Mouse (Mus musculus) forelimb bud, embryonic 11.5 days (tissue): ENCODE data around the gene Atg4d.
"Not testable (repeated sequence)": the region's sequence is repeated elsewhere in the genome, so short reads cannot be mapped to it uniquely, and the experiment has no call there.

ENCODE experiments used
- DNase-seq: peaks from one replicate; pipeline ENCODE4 v3.0.0-alpha.2; 2012; ENCODE audit warnings: low read depth, low spot score

Gene Atg4d

GRCm38 (mm10) chr9:21274336-21274735 is 9.2 kb downstream of the Atg4d start:
- no peak for DNase-seq

DNA sequence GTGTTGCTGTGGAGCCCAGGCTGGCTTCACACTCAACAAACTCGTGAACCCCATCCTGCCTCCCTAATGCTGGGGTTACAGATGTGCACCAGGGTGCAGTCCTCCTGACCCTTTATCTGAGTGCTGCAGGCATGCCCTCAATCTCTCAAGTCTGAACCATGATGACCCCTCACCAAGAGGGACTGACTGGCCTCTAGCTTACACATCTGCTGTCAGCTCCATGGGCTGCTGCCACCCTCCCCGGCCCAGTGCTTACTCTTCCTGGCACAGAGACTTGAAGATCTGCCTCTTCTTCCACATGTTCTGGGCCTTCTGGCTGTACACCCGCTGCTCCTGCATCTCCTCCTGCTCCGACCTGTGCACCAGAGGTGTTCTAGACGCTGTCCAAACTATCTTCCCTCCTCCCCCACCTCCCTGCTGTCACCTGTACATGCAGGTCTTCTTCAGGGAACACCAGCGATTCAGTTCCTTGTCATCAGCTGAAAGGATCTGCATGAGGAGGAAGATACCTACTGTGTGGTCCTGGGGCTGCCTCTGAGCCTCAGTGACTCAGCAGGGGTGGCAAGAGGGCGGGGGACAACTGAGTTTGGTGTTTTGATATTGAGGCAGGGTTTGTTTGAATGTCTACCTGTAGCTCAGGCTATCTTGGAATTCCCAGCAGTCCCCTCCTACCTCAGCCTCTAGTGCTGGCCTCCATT is 10.1 kb downstream of the Atg4d start:
- DNase-seq = no peak

DNA sequence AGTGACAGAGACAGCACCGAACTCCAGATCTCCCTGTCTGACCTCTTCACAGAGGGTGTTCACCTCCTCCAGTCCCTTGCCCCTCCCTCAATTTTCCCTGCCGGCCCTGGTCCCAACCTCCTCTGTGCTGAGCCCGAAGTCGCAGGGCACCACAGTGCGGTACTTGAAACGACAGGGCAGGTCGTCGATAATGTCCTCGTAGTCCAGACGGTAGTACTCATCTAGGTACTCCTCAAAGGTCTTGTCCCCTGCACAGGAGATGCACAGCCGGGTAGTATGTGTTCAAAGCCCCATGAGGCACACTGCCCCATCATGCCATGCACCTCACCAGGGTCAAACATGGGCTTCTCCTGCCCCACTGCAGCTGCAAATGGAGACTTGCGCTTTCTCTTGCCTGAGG is 10.6 kb downstream of the Atg4d start:
- DNase-seq = no peak

GRCm38 (mm10) chr9:21276307-21276706 is 11.2 kb downstream of the Atg4d start:
- no peak for DNase-seq

DNA sequence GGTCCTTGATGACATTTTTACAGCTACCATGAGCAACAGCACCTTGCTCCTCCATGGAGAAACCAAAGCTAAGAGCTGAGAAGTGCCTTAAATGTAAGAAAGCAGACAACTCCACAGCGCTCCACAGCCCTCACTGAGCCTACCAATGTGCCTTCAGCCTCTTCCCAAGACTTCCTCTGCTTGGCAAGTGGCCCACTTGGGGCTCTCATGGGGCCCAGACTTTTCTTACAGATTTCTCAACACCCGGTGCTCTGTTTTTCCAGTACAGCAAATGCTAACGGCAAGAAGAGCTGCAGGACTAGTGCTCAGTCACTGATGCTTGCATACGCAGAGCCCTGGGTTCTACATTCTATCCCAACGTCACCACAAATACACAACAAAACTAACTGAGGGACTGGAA is 12.7 kb downstream of the Atg4d start:
- no peak for DNase-seq

DNA sequence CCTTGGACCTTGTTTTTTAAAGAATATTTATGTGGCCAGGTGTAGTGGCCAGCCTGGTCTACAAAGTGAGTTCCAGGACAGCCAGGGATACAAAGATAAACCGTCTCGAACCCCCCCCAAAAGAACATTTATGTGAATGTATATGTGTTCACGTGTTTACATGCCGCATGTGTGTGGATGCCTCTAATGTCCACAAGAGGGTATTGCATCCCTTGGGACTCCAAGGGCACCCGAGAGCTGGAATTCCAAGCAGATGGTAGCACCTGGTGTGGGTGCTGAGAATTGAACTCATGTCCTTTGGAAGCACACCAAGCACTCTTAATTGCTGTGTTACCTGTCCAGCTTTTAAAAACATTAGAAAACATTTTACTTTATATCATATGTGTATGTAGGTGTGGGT is 18.5 kb downstream of the Atg4d start:
- no peak for DNase-seq

- no peak for DNase-seq
These were observed 18.9 kb downstream of the Atg4d start for GRCm38 (mm10) chr9:21283994-21284393.

GRCm38 (mm10) chr9:21286753-21287152 is 21.7 kb downstream of the Atg4d start:
- DNase-seq = no peak

DNA sequence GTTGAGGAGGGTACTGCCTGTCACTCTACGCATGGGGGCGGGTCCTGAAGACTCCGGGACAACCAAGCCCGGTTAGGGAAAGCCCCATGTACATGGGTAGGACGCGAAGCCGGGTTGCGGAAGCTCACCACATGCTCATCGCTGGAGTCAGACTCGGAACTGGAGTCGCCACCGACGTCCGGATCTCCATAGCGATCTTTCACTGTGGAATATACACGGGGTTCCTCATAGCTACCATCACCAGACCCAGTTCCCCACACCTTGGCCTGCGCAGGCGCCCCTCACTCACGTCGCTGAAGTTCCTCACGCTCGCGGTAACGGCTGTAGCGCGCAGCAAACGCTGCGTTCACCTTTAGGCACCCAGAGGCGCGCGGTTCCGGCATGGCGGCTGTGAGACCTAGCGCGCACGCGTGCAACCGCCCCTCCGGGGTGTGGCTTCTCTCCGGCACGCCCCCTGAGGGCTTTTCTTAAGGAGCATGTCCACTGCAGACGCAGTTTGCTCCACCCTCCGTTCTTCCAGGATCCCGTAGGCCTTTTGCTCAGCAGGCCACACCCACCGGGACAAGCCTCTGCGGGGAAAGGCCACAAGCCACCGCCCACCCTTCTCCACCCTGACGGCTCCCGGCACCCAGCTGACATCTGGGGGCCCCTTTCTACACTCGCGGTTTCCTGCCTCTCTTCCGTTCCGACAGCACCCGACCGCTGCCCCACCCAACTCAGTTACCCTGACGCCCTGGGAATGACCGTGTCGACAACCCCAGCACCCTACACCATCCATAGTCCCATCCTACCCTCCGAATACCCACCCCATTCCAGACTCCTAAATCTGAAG is 22.7 kb downstream of the Atg4d start, which contains the start of gene Kri1:
Kri1 (minus strand) TSS at position 399 of the 832 bp plus-strand sequence.
- peak; percentile 97 for DNase-seq

DNA sequence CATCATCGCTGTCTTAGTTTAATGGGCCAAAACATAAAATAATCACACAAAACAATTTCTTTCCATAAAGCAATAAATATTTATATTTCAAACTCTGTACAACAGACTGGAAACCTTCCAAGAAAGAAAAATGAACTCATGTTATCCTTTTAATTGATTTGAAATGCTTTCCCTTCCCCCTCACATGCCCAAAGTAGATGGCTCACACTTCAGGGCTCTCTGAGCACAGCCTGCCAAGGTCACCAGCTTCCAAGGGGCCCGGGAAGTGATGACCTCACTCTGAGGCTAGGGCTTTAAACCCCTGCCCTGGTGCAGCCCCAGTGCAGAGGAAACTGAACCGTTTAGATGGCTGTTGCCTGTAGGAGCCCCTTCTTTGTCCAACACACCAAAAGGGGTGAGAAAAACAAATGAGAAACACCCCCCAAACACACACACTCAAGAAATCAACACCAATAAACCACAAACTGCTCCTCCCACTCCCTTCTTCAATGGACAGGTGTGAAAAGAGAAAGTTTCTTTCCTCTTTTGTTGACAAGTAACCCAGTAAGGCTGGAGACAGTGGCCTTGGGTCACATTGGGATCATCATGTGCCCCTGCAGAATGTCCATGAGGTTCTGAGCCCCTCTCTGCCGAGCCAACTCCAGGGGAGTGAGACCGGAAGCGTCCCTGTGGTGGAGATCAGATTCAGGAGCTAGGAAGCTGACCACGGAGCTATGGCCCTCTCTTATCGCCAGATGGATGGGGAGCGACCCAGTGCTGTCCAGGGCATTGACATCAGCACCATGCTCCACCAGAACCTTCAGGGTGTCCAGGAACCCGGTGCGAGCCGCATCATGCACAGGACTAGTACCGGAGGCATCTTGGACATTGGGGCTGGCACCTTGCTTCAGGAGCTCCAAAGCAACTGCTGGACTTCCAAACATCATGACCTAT is 23.6 kb downstream of the Atg4d start:
- no peak for DNase-seq

GRCm38 (mm10) chr9:21289337-21289671 is 24.2 kb downstream of the Atg4d start:
- DNase-seq = no peak

GRCm38 (mm10) chr9:21290589-21290988 is 25.5 kb downstream of the Atg4d start:
- DNase-seq = no peak

DNA sequence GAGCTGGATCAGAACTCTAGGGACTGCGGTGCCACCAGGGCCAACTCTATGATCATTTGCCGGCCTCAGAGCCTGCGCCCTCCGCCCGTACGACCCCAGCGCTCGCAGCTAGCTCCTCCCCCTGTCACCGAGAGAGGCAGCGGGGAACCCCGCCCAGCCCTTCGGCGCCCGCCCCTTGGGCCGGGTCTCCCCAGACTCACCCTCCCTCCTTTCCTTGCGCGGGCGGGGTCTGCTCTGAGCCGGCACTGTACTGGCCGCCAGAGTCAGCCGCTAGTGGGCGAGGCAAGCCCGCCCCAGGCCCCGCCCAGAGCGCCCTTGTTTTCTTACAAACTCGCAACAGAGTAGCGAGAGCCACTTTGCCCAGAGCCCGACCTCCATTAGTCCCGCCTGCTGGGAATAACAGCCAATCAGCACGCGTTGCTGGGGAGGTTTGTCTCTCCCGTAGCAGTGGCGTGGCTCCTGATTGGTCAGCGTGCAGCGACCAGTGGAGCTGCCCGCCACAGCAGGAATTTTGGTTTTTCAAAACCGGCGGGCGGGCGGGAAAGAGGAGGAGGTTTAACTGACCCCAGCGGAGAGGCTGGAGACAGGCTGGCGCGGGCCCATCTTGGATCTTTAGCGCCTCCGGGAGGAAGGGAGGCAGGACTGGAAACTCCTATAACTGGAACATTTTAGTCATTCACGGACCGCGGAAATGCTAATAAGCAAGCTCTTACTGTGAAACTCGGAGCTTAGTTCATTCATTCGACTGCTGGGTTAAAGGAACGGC is 26.1 kb downstream of the Atg4d start, which contains the start of gene Cdkn2d:
Cdkn2d (minus strand) TSS at position 386 of the 766 bp plus-strand sequence.
- peak; percentile 100 for DNase-seq

GRCm38 (mm10) chr9:21291868-21292267 is 26.8 kb downstream of the Atg4d start:
- not testable (repeated sequence) for DNase-seq

- no peak for DNase-seq
These were observed 27.2 kb downstream of the Atg4d start for GRCm38 (mm10) chr9:21292271-21292670.

GRCm38 (mm10) chr9:21299014-21299413 is 33.9 kb downstream of the Atg4d start:
- no peak for DNase-seq

DNA sequence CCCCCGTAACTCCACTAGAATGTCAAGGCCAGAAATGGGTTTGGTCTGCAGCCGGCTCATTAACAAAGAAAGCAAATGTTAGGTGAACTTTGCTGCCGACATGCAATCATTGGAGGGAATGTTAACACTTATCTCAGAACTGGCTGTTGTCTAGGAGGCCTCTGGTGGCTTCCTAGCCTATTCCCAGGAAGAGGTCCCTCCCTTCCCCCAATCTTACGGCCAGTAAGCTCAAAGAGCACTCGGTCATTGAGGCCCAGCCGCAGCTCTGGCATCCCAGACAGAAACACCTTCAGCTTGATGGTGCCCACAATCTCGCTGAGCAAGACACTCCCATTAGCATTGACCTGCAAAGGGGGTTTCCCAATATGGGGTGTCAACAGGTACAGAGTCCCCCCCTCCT is 40.0 kb downstream of the Atg4d start:
- DNase-seq = no peak

- DNase-seq = no peak
These were observed 44.2 kb downstream of the Atg4d start for GRCm38 (mm10) chr9:21309150-21309741.

GRCm38 (mm10) chr9:21311695-21312094 is 46.6 kb downstream of the Atg4d start:
- no peak for DNase-seq

DNA sequence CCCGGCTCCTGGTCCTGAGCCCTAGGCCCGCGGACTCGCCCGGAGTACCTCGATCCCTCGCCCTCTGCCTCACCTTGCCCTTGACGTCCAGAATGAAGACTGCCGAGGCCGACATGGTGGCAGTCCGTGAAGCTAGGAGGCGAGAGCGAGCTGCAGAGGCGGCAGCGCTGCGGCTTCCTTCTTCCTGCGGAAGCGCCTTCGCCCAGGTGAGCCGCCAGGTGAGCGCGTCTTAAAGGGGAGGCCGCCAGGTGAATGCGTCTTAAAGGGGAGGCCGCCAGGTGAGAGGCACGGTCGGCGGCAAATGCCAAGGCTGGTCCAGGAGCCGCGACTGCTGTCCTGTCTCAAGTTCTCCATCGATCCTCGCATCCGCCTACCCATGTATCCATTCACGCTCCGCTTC is 47.0 kb downstream of the Atg4d start, which contains the start of gene Ap1m2:
Ap1m2 (minus strand) TSS at position 204 of the 400 bp plus-strand sequence.
- no peak for DNase-seq

GRCm38 (mm10) chr9:21313394-21313793 is 48.3 kb downstream of the Atg4d start:
- peak; percentile 85 for DNase-seq
